Mouse (Mus musculus) embryo, embryonic 10.5 days (tissue): ENCODE data around the gene Pdia2.
A peak's percentile ranks its signal among the peaks of the same experiment; 100 is the strongest.

Experiments used
- DNase-seq: peaks from one replicate; pipeline ENCODE4 v3.0.0-alpha.2; 2015; ENCODE audit warnings: low spot score

Pdia2 gene

GRCm38 (mm10) chr17:26198892-26199291 is at the start of gene Pdia2:
Gene Pdia2 (minus strand): TSS chr17:26199087.
- DNase-seq, result no peak

- peak; percentile 98 for DNase-seq
Measured at GRCm38 (mm10) chr17:26244101-26244841, 45.4 kb upstream of the Pdia2 start, which contains the start of gene Fam234a. Gene Fam234a (minus strand): TSS chr17:26244242.

GRCm38 (mm10) chr17:26243471-26244100 is 44.7 kb upstream of the Pdia2 start:
- peak; percentile 73 for DNase-seq

- DNase-seq, result no peak
Measured at GRCm38 (mm10) chr17:26240990-26241389, 42.1 kb upstream of the Pdia2 start.

- no peak for DNase-seq
Measured at GRCm38 (mm10) chr17:26240120-26240790, 41.4 kb upstream of the Pdia2 start.

- DNase-seq, result no peak
Measured at GRCm38 (mm10) chr17:26239551-26239950, 40.7 kb upstream of the Pdia2 start.

GRCm38 (mm10) chr17:26237667-26238066 is 38.8 kb upstream of the Pdia2 start:
- DNase-seq, result no peak

GRCm38 (mm10) chr17:26235077-26235815 is 36.4 kb upstream of the Pdia2 start:
- no peak for DNase-seq

GRCm38 (mm10) chr17:26234386-26234785 is 35.5 kb upstream of the Pdia2 start:
- DNase-seq, result no peak

GRCm38 (mm10) chr17:26232863-26233262 is 34.0 kb upstream of the Pdia2 start:
- DNase-seq, result no peak

GRCm38 (mm10) chr17:26231156-26231555 is 32.3 kb upstream of the Pdia2 start:
- DNase-seq, result no peak

- DNase-seq, result no peak
Measured at GRCm38 (mm10) chr17:26229776-26230175, 30.9 kb upstream of the Pdia2 start.

GRCm38 (mm10) chr17:26225150-26225549 is 26.3 kb upstream of the Pdia2 start:
- no peak for DNase-seq

- no peak for DNase-seq
Measured at GRCm38 (mm10) chr17:26221508-26221907, 22.6 kb upstream of the Pdia2 start.

GRCm38 (mm10) chr17:26212681-26213080 is 13.8 kb upstream of the Pdia2 start:
- no peak for DNase-seq

- DNase-seq, result no peak
Measured at GRCm38 (mm10) chr17:26212241-26212640, 13.4 kb upstream of the Pdia2 start.

- DNase-seq, result no peak
Measured at GRCm38 (mm10) chr17:26207686-26208085, 8.8 kb upstream of the Pdia2 start, which contains the start of gene Arhgdig. Gene Arhgdig (minus strand): TSS chr17:26207786.

- DNase-seq, result no peak
Measured at GRCm38 (mm10) chr17:26206392-26206791, 7.5 kb upstream of the Pdia2 start.

- no peak for DNase-seq
Measured at GRCm38 (mm10) chr17:26204766-26205165, 5.9 kb upstream of the Pdia2 start.

GRCm38 (mm10) chr17:26203321-26203811 is 4.5 kb upstream of the Pdia2 start:
- DNase-seq, result peak; percentile 11

GRCm38 (mm10) chr17:26202737-26203136 is 3.9 kb upstream of the Pdia2 start, which contains the start of gene Rgs11:
Gene Rgs11 (plus strand): TSS chr17:26202951.
- peak; percentile 22 for DNase-seq

- no peak for DNase-seq
Measured at GRCm38 (mm10) chr17:26201998-26202397, 3.1 kb upstream of the Pdia2 start.
